Mouse (Mus musculus): ENCODE data around the gene Rrbp1.

The Rrbp1 gene

GRCm38 (mm10) chr2:144005166-144005955 is 5.7 kb downstream of the Rrbp1 start:
- DNase-seq = no peak

GRCm38 (mm10) chr2:144003544-144003943 is 7.5 kb downstream of the Rrbp1 start:
- DNase-seq = peak; percentile 44

- no peak for DNase-seq
Observed at GRCm38 (mm10) chr2:144002229-144002984, 8.7 kb downstream of the Rrbp1 start.

GRCm38 (mm10) chr2:143992977-143993376 is 18.1 kb downstream of the Rrbp1 start:
- no peak for DNase-seq

GRCm38 (mm10) chr2:143991964-143992672 is 18.9 kb downstream of the Rrbp1 start:
- no peak for DNase-seq

- no peak for DNase-seq
Observed at GRCm38 (mm10) chr2:143990997-143991396, 20.1 kb downstream of the Rrbp1 start.

GRCm38 (mm10) chr2:143988016-143988415 is 23.0 kb downstream of the Rrbp1 start:
- no peak for DNase-seq

GRCm38 (mm10) chr2:143987485-143987884 is 23.6 kb downstream of the Rrbp1 start:
- DNase-seq = peak; percentile 46

GRCm38 (mm10) chr2:143983482-143983881 is 27.6 kb downstream of the Rrbp1 start:
- no peak for DNase-seq

GRCm38 (mm10) chr2:143982901-143983300 is 28.2 kb downstream of the Rrbp1 start:
- DNase-seq = peak; percentile 37

- no peak for DNase-seq
Observed at GRCm38 (mm10) chr2:143982152-143982551, 28.9 kb downstream of the Rrbp1 start.

- peak; percentile 47 for DNase-seq
Observed at GRCm38 (mm10) chr2:143980781-143981398, 30.2 kb downstream of the Rrbp1 start.

GRCm38 (mm10) chr2:143978444-143979147 is 32.5 kb downstream of the Rrbp1 start:
- DNase-seq = no peak

GRCm38 (mm10) chr2:143975146-143975649 is 35.9 kb downstream of the Rrbp1 start:
- no peak for DNase-seq

GRCm38 (mm10) chr2:143973161-143973560 is 37.9 kb downstream of the Rrbp1 start:
- DNase-seq = peak; percentile 71

- DNase-seq = no peak
Observed at GRCm38 (mm10) chr2:143971887-143972286, 39.2 kb downstream of the Rrbp1 start.

- no peak for DNase-seq
Observed at GRCm38 (mm10) chr2:143970841-143971240, 40.2 kb downstream of the Rrbp1 start.

GRCm38 (mm10) chr2:143969260-143969659 is 41.8 kb downstream of the Rrbp1 start:
- DNase-seq = no peak

- DNase-seq = no peak
Observed at GRCm38 (mm10) chr2:143963318-143963717, 47.7 kb downstream of the Rrbp1 start.

GRCm38 (mm10) chr2:143962192-143962591 is 48.9 kb downstream of the Rrbp1 start:
- no peak for DNase-seq

GRCm38 (mm10) chr2:143955746-143956145 is 55.3 kb downstream of the Rrbp1 start:
- no peak for DNase-seq

- DNase-seq = no peak
Observed at GRCm38 (mm10) chr2:143955004-143955403, 56.1 kb downstream of the Rrbp1 start.

All from cerebellum, adult 9-10 months (tissue).